Mouse (Mus musculus) lung, postnatal 0 days (tissue): ENCODE results near the gene Dhrs9.

Experiments used
- CTCF ChIP-seq: IDR thresholded peaks from 2 replicates; pipeline ENCODE4 v1.5.1; 2016; ENCODE audit warnings: antibody characterized with exemption, mild to moderate bottlenecking
- EP300 ChIP-seq: IDR thresholded peaks from 2 replicates; pipeline ENCODE4 v1.6.1; 2016; ENCODE audit warnings: antibody characterized with exemption, mild to moderate bottlenecking, control low read depth

DNA sequence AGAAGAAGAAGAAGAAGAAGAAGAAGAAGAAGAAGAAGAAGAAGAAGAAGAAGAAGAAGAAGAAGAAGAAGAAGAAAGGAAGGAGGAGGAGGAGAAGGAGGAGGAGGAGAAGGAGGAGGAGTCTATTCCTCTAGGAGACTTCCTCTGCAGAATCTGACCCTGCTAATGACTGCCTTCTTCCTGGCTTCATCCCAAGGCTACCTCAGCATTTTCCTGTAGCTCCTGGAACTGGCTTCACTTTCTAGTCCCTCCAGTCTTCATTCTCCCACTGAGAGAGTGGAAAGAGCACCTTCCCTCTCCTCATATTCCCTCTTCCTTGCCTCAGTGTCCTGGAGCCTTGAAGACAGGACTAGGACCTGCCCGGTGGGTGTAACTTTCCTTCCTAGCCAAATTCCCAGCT lies 15.0 kb upstream of the Dhrs9 start:
- TF ChIP-seq CTCF (no peak), EP300 (no peak)
